Comparison of ENCODE assay signal across 10 mouse cellular contexts in the genomic region with DNA sequence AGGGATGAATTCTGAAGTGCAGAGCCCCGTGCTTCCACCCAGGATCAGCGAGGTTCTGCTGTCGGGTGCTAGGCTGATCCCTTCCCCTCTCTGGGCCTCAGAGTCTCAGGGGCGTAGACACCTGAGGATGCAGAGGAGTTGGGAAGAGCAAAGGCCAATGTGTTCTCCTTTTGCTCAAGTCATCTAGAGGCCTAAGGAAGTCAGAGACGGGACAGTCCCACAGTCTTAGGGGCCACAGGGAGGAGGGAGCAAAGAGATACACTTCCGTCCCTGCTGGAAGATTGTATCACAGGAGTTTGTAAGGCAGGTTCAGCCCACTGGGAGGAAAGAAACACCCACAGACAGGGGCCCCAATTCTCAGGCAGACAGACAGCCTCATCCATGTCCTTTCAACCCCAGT. TPM values are rescaled to one million over a fixed set of nuclear protein-coding genes. Genes with fewer than 3 reads are reported as not detected.
DNase-seq lines count a peak whose midpoint lies in the region; ATAC-seq lines count a peak whose summit lies in the region.
"Had no signal": no experiment of that assay in that cellular context is flagged by ENCODE, and none has a peak within 500 bp of the region (broad histone marks: within the 10 kb centered on the region; RNA-seq: fewer than 3 reads in every experiment).

No protein-coding gene starts in this region.

- H3K27ac ChIP-seq in heart, embryonic 12.5 days (ENCODE audit: poor library complexity, severe bottlenecking) = no peak overlapping the region
- no peak overlapping the region for H3K27ac ChIP-seq in neural tube, embryonic 13.5 days (replicated peaks)
- no peak overlapping the region for H3K27ac ChIP-seq in liver, embryonic 13.5 days

- H3K4me2 ChIP-seq in heart, embryonic 12.5 days = peak overlapping the region; percentile 44
- H3K4me2 ChIP-seq in neural tube, embryonic 13.5 days = peak overlapping the region; percentile 14; the same call in 1 of the 2 replicates
- H3K4me2 ChIP-seq in liver, embryonic 13.5 days = peak overlapping the region; percentile 37

- H3K27me3 ChIP-seq in heart, embryonic 12.5 days (replicated peaks) = no peaks in the 10 kb centered on the region
- no peaks in the 10 kb centered on the region for H3K27me3 ChIP-seq in neural tube, embryonic 13.5 days
- H3K27me3 ChIP-seq in liver, embryonic 13.5 days = no peaks in the 10 kb centered on the region

- ATAC-seq in heart, embryonic 12.5 days (ENCODE audit: insufficient number of reproducible peaks, low FRiP score) = no peak
- no peak for ATAC-seq in neural tube, embryonic 13.5 days (ENCODE audit: low read depth)
- ATAC-seq in liver, embryonic 13.5 days (ENCODE audit: low read depth) = no peak

- no peak overlapping the region for H3K9ac ChIP-seq in heart, embryonic 12.5 days
- H3K9ac ChIP-seq in neural tube, embryonic 13.5 days = peak overlapping the region; percentile 39; the same call in 1 of the 2 replicates
- H3K9ac ChIP-seq in liver, embryonic 13.5 days = no peak overlapping the region

- H3K9me3 ChIP-seq in heart, embryonic 12.5 days (replicated peaks) = no peaks in the 10 kb centered on the region
- no peaks in the 10 kb centered on the region for H3K9me3 ChIP-seq in neural tube, embryonic 13.5 days
- no peaks in the 10 kb centered on the region for H3K9me3 ChIP-seq in liver, embryonic 13.5 days (replicated peaks)

- no peaks in the 10 kb centered on the region; the same call in 1 of the 2 replicates for H3K36me3 ChIP-seq in heart, embryonic 12.5 days
- no peaks in the 10 kb centered on the region for H3K36me3 ChIP-seq in neural tube, embryonic 13.5 days
- no peaks in the 10 kb centered on the region for H3K36me3 ChIP-seq in liver, embryonic 13.5 days

- H3K4me1 ChIP-seq in heart, embryonic 12.5 days (replicated peaks) = peaks cover 22% of the 10 kb centered on the region
- peaks cover 22% of the 10 kb centered on the region for H3K4me1 ChIP-seq in neural tube, embryonic 13.5 days (replicated peaks)
- H3K4me1 ChIP-seq in liver, embryonic 13.5 days (replicated peaks) = peaks cover 21% of the 10 kb centered on the region

- no peak overlapping the region for H3K4me3 ChIP-seq in heart, embryonic 12.5 days
- H3K4me3 ChIP-seq in neural tube, embryonic 13.5 days = no peak overlapping the region
- H3K4me3 ChIP-seq in liver, embryonic 13.5 days (replicated peaks) = peak overlapping the region; percentile 39

- intact Hi-C loops in heart, postnatal 14 days (cut with DNase I) = no loop called here

- DNase-seq in heart, postnatal 14 days = no peak
- no peak for DNase-seq in neural tube, embryonic 10.5 days (ENCODE audit: extremely low spot score, low spot score)
- no peak for DNase-seq in liver, embryonic 13.5 days
- peak; percentile 60 for DNase-seq in thymus, postnatal 14 days
- no peak for DNase-seq in left cerebral cortex, adult 18-20 months (ENCODE audit: low spot score in 2 of 2)
- no peak for DNase-seq in adrenal gland, adult (ENCODE audit: inconsistent age in 2 of 2, low spot score in 1 of 2)
- DNase-seq: heart, postnatal 10 days had no signal

- WGBS in heart, embryonic 12.5 days = 39% methylated on average over 6 of the region's 6 CpGs
- WGBS in neural tube, embryonic 13.5 days = 45% methylated on average over 6 of the region's 6 CpGs
- 18% methylated on average over 6 of the region's 6 CpGs for WGBS in liver, embryonic 13.5 days (ENCODE audit: insufficient replicate concordance)

RNA-seq across cellular contexts. Expression of gene Sh2d3c, which starts 1.2 kb away (rescaled TPM):
- polyA plus RNA-seq in heart, embryonic 12.5 days (2016; fragmentation: Nextera tagmentation; extraction: Ambion mirVana) = 35.4 and 36.0 TPM in 2 replicates
- 10 to 100 TPM; 37.4 to 39.4 TPM for total RNA-seq in heart, postnatal 14 days (2021)
- polyA plus RNA-seq in neural tube, embryonic 13.5 days (2015; fragmentation: Nextera tagmentation; extraction: Ambion mirVana) = 42.5 and 51.4 TPM in 2 replicates
- 5.4 and 5.6 TPM in 2 replicates for polyA plus RNA-seq in liver, embryonic 13.5 days (2015; fragmentation: Nextera tagmentation; extraction: Ambion mirVana)
- total RNA-seq in left cerebral cortex, adult 18-20 months (2021) = 10 to 100 TPM; 27.9 to 35.5 TPM

RNA-seq across cellular contexts. Expression of gene Cdk9, which starts 9.2 kb away (rescaled TPM):
- 67.5 and 73.3 TPM in 2 replicates for polyA plus RNA-seq in heart, embryonic 12.5 days (2016; fragmentation: Nextera tagmentation; extraction: Ambion mirVana)
- total RNA-seq in heart, postnatal 14 days (2021) = 10 to 100 TPM; 30.7 to 31.3 TPM
- 72.2 and 74.6 TPM in 2 replicates for polyA plus RNA-seq in neural tube, embryonic 13.5 days (2015; fragmentation: Nextera tagmentation; extraction: Ambion mirVana)
- polyA plus RNA-seq in liver, embryonic 13.5 days (2015; fragmentation: Nextera tagmentation; extraction: Ambion mirVana) = 60.4 TPM in 2 replicates
- total RNA-seq in left cerebral cortex, adult 18-20 months (2021) = 100 to 1,000 TPM; 128 to 133 TPM

RNA-seq across cellular contexts. Expression of gene Fpgs, which starts 18.1 kb away (rescaled TPM):
- polyA plus RNA-seq in heart, embryonic 12.5 days (2016; fragmentation: Nextera tagmentation; extraction: Ambion mirVana) = 18.7 and 20.3 TPM in 2 replicates
- 1 to 10 TPM; 6.0 to 7.4 TPM for total RNA-seq in heart, postnatal 14 days (2021)
- polyA plus RNA-seq in neural tube, embryonic 13.5 days (2015; fragmentation: Nextera tagmentation; extraction: Ambion mirVana) = 14.3 and 14.7 TPM in 2 replicates
- 31.1 and 32.9 TPM in 2 replicates for polyA plus RNA-seq in liver, embryonic 13.5 days (2015; fragmentation: Nextera tagmentation; extraction: Ambion mirVana)
- 1 to 10 TPM; 7.6 to 9.0 TPM for total RNA-seq in left cerebral cortex, adult 18-20 months (2021)

RNA-seq across cellular contexts. Expression of gene 6330409D20Rik, which starts 18.8 kb away (rescaled TPM):
- not detected in 2 replicates for polyA plus RNA-seq in heart, embryonic 12.5 days (2016; fragmentation: Nextera tagmentation; extraction: Ambion mirVana)
- total RNA-seq in heart, postnatal 14 days (2021) = not detected
- 3.2 and 4.0 TPM in 2 replicates for polyA plus RNA-seq in neural tube, embryonic 13.5 days (2015; fragmentation: Nextera tagmentation; extraction: Ambion mirVana)
- 0.15 TPM in 1 of 2 replicates, not detected in the other for polyA plus RNA-seq in liver, embryonic 13.5 days (2015; fragmentation: Nextera tagmentation; extraction: Ambion mirVana)
- total RNA-seq in left cerebral cortex, adult 18-20 months (2021) = 1 to 10 TPM; 2.2 to 2.8 TPM
- total RNA-seq: heart, postnatal 10 days had no signal
- polyA plus RNA-seq: C2C12 had no signal

RNA-seq across cellular contexts. Expression of gene Tor2a, which starts 35.0 kb away (rescaled TPM):
- polyA plus RNA-seq in heart, embryonic 12.5 days (2016; fragmentation: Nextera tagmentation; extraction: Ambion mirVana) = 38.5 and 39.3 TPM in 2 replicates
- 10 to 100 TPM; 10.7 to 12.1 TPM for total RNA-seq in heart, postnatal 14 days (2021)
- 53.2 and 55.8 TPM in 2 replicates for polyA plus RNA-seq in neural tube, embryonic 13.5 days (2015; fragmentation: Nextera tagmentation; extraction: Ambion mirVana)
- 30.1 TPM in 2 replicates for polyA plus RNA-seq in liver, embryonic 13.5 days (2015; fragmentation: Nextera tagmentation; extraction: Ambion mirVana)
- total RNA-seq in left cerebral cortex, adult 18-20 months (2021) = 10 to 100 TPM; 28.7 to 34.3 TPM
